Mouse (Mus musculus) heart, embryonic 14.5 days (tissue): ENCODE results near the gene Irf2bp1. TPM values are rescaled to one million over a fixed set of nuclear protein-coding genes. Genes with fewer than 3 reads are reported as not detected.

Experiments used
- ATAC-seq: fragments of 200-750 bp; cut with Nextera tagmentation; 2 replicates; pipeline ENCODE4 v1.8.0; 2017; ENCODE audit warnings: low read depth, moderate TSS enrichment; ENCODE audit not compliant: insufficient number of reproducible peaks, insufficient read depth, low FRiP score
- H3K27ac ChIP-seq, 2 experiments: fragments of 200-500 bp in 1 of 2; fragments of 300-500 bp in 1 of 2; sonication (generic) in 1 of 2; replicated peaks in 1 of 2; 2 replicates each; pipeline ENCODE4 v1.5.1; 2012 to 2014; ENCODE audit warnings: low read depth in 2 of 2, low read length in 2 of 2, control low read depth in 1 of 2, mild to moderate bottlenecking in 1 of 2, mixed read lengths in 1 of 2; ENCODE audit not compliant: control insufficient read depth in 1 of 2, insufficient read depth in 1 of 2
- H3K27me3 ChIP-seq: fragments of 300-500 bp; sonication (generic); 2 replicates; pipeline ENCODE4 v1.6.1; 2014; ENCODE audit warnings: mild to moderate bottlenecking, low read length, control low read depth; ENCODE audit not compliant: control insufficient read depth, insufficient read depth
- H3K36me3 ChIP-seq: fragments of 300-500 bp; sonication (generic); 2 replicates; pipeline ENCODE4 v1.6.1; 2014; ENCODE audit warnings: mild to moderate bottlenecking, control low read depth, low read length, mixed read lengths; ENCODE audit not compliant: control insufficient read depth, insufficient read depth
- H3K4me1 ChIP-seq, 2 experiments: fragments of 200-500 bp in 1 of 2; fragments of 300-500 bp in 1 of 2; sonication (generic) in 1 of 2; 2 replicates each; pipeline ENCODE4 v1.6.1; 2012 to 2014; ENCODE audit warnings: low read length in 2 of 2, control low read depth in 1 of 2, mixed read lengths in 1 of 2; ENCODE audit not compliant: control insufficient read depth in 2 of 2, insufficient read depth in 2 of 2
- H3K4me2 ChIP-seq: fragments of 300-500 bp; sonication (generic); 2 replicates; pipeline ENCODE4 v1.6.1; 2014; ENCODE audit warnings: mild to moderate bottlenecking, low read length
- H3K4me3 ChIP-seq, 2 experiments: fragments of 200-500 bp in 1 of 2; fragments of 300-500 bp in 1 of 2; sonication (generic) in 1 of 2; 2 replicates each; pipeline ENCODE4 v1.5.1; 2012 to 2014; ENCODE audit warnings: low read length in 2 of 2, mild to moderate bottlenecking in 2 of 2, control low read depth in 1 of 2, low read depth in 1 of 2, moderate library complexity in 1 of 2; ENCODE audit not compliant: control insufficient read depth in 1 of 2, insufficient read depth in 1 of 2
- H3K9ac ChIP-seq: fragments of 300-500 bp; sonication (generic); 2 replicates; pipeline ENCODE4 v1.6.1; 2014; ENCODE audit warnings: mild to moderate bottlenecking, low read length
- H3K9me3 ChIP-seq: fragments of 300-500 bp; sonication (generic); 2 replicates; pipeline ENCODE4 v1.6.1; 2016; ENCODE audit warnings: low read length, control low read depth; ENCODE audit not compliant: control insufficient read depth
- WGBS: fragments of 180-500 bp; shearing (Covaris S2); extraction: QIAGEN DNeasy Blood & Tissue Kit; methylation state at CpG from one replicate; pipeline ENCODE4 v1.1.7; 2014; 5-methylcytosine and 5-hydroxymethylcytosine counted together
- polyA plus RNA-seq: library from polyadenylated mRNA; unstranded; fragments of >200 nt; fragmentation: Nextera tagmentation; extraction: Ambion mirVana; gene quantifications from 2 replicates; pipeline ENCODE4 v1.2.1, GENCODE M21; 2014

Gene Irf2bp1
- polyA plus RNA-seq, 1 experiment from 2014 or later, result 17.8 TPM

DNA sequence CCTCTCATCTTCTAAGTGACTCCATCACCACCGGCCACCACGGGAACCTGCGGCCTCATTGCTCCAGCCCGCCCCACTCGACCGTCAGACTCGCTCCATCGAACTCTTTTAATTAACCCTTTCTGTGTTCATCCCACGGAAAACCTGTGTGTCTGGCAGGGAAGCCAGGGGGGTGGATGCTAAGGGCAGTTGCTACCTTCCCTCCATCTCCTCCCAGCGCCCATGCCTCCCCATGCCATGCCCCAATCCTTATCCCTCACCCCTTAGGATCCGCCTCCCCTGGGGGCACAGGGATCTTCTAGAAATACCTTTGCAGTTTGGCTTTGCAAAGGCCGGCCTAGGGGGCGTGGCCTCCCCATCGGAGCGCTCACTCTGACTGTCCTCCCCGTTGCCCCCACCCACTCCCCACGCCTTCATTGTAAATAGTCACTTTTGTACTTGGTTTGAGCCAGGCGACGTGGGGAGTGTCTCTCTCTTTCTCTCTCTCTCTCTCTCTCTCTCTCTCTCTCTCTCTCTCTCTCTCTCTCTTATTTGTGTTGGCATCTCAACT lies 40.5 kb upstream of the Irf2bp1 start:
- Histone ChIP-seq H3K4me2 (no peak overlapping the region), H3K9me3 (no peaks in the 10 kb centered on the region), H3K9ac (no peak overlapping the region), H3K27me3 (peaks cover 75% of the 10 kb centered on the region), H3K36me3 (no peaks in the 10 kb centered on the region), H3K4me3 (no peak overlapping the region; a peak in 1 of 4 replicates), H3K27ac (no peak overlapping the region), H3K4me1 (peaks cover 0 to 12% of the 10 kb centered on the region in 2 experiments; a peak in 3 of 4 replicates)
- ATAC-seq, result no peak
- 1% methylated on average over 19 of the region's 19 CpGs for WGBS

- H3K27me3 ChIP-seq, result peaks cover 58% of the 10 kb centered on the region
- no peak overlapping the region for H3K4me3 ChIP-seq
- H3K4me1 ChIP-seq, result peaks cover 0 to 8% of the 10 kb centered on the region in 2 experiments; a peak in 3 of 4 replicates
- no peak overlapping the region for H3K27ac ChIP-seq
- no peak overlapping the region for H3K4me2 ChIP-seq
- 67% methylated on average over 5 of the region's 5 CpGs for WGBS
- H3K9me3 ChIP-seq, result no peaks in the 10 kb centered on the region
- ATAC-seq, result no peak
- H3K9ac ChIP-seq, result no peak overlapping the region
- H3K36me3 ChIP-seq, result no peaks in the 10 kb centered on the region
These were observed 38.5 kb upstream of the Irf2bp1 start for GRCm38 (mm10) chr7:18965312-18965711.

GRCm38 (mm10) chr7:18967603-18968002 lies 36.2 kb upstream of the Irf2bp1 start:
- Histone ChIP-seq H3K27me3 (peaks cover 35% of the 10 kb centered on the region), H3K4me2 (no peak overlapping the region), H3K27ac (no peak overlapping the region), H3K4me1 (peaks cover 0 to 6% of the 10 kb centered on the region in 2 experiments; a peak in 3 of 4 replicates), H3K9me3 (no peaks in the 10 kb centered on the region), H3K4me3 (no peak overlapping the region), H3K36me3 (no peaks in the 10 kb centered on the region), H3K9ac (no peak overlapping the region)
- WGBS, result 12% methylated on average over 8 of the region's 8 CpGs
- no peak for ATAC-seq

- H3K27me3 ChIP-seq, result peaks cover 3% of the 10 kb centered on the region
- no peak overlapping the region for H3K27ac ChIP-seq
- H3K4me1 ChIP-seq, result no peaks in the 10 kb centered on the region
- ATAC-seq, result no peak
- H3K4me3 ChIP-seq, result no peak overlapping the region
- 79% methylated on average over 3 of the region's 3 CpGs for WGBS
- H3K9me3 ChIP-seq, result no peaks in the 10 kb centered on the region
- H3K36me3 ChIP-seq, result no peaks in the 10 kb centered on the region
- H3K9ac ChIP-seq, result no peak overlapping the region
- H3K4me2 ChIP-seq, result no peak overlapping the region
These were observed 32.9 kb upstream of the Irf2bp1 start for GRCm38 (mm10) chr7:18970956-18971355.

DNA sequence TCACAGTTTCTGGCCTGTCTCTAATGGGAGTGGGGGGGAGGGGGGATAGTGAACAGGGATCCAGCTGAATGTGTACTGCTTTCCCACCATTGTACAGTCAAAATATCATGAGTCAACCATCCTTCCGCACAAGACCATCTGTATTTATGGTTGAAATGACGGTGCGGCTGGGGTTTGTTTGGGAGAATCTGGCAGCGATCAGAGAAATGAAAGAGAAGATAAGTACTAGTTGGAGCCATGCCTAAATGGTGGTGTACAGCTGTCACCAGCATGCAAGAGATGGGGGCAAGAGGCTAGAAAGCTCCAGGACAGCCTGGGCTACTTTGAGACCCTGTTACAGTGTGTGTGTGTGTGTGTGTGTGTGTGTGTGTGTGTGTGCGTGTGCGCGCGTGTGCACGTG lies 25.5 kb upstream of the Irf2bp1 start:
- H3K4me3 ChIP-seq, result no peak overlapping the region
- H3K9ac ChIP-seq, result no peak overlapping the region
- ATAC-seq, result no peak
- H3K27me3 ChIP-seq, result no peaks in the 10 kb centered on the region
- no peaks in the 10 kb centered on the region for H3K4me1 ChIP-seq
- no peaks in the 10 kb centered on the region for H3K36me3 ChIP-seq
- no peaks in the 10 kb centered on the region for H3K9me3 ChIP-seq
- H3K4me2 ChIP-seq, result no peak overlapping the region
- 83% methylated on average over 9 of the region's 9 CpGs for WGBS
- H3K27ac ChIP-seq, result no peak overlapping the region

DNA sequence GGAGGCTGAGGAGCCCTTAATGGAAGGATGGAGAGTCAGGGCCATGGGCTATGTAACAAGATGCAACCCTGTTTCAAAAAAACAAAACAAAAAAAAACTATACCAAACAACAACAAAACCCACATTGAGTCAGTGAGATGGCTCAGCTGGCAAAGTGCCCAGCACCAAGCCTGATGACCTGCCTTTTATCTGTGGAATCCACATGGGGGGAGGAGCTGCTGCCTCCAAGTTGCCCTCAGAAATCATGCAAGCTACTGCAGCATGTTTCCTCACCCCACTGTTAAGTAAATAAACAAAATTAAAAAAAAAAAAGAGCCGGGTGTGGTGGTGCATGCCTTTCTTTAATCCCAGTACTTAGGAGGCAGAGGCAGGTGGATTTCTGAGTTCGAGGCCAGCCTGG lies 17.3 kb upstream of the Irf2bp1 start:
- H3K9me3 ChIP-seq, result no peaks in the 10 kb centered on the region
- H3K36me3 ChIP-seq, result no peaks in the 10 kb centered on the region
- H3K27ac ChIP-seq, result no peak overlapping the region
- no peak overlapping the region for H3K4me3 ChIP-seq
- peaks cover 7% of the 10 kb centered on the region; the same call in 1 of the 2 replicates for H3K27me3 ChIP-seq
- no peak overlapping the region for H3K4me2 ChIP-seq
- 46% methylated on average over 2 of the region's 2 CpGs for WGBS
- ATAC-seq, result no peak
- H3K9ac ChIP-seq, result no peak overlapping the region
- H3K4me1 ChIP-seq, result peaks cover 5 to 8% of the 10 kb centered on the region in 2 experiments

DNA sequence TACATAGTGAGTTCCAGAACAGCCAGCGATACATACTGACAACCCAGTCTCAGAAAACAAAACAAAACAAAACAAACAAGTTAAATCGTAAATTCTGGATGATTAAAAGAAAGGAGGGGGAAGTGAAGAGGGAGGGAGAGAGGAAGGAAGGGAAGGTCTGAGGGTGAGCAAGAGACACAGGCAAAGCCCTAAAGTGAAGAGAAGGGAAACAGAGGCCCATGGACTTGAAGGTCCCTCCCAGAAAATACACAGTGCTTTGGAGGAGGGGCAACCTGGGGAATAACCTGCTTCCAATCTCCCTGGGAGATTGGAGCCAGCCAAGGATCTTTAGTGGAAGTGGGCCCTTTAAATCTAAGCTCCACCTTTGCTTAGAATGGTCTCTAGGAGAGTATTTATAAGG lies 16.7 kb upstream of the Irf2bp1 start, which contains the start of gene Nanos2:
TSS of gene Nanos2 (plus strand) at position 301 of the 400 bp plus-strand sequence.
- H3K27ac ChIP-seq, result no peak within 1 kb of the TSS
- H3K9me3 ChIP-seq, result no peaks in the 10 kb centered on the region
- H3K4me2 ChIP-seq, result no peak within 1 kb of the TSS
- ATAC-seq, result no peak
- H3K36me3 ChIP-seq, result no peaks in the 10 kb centered on the region
- H3K9ac ChIP-seq, result no peak within 1 kb of the TSS
- peaks cover 13% of the 10 kb centered on the region for H3K27me3 ChIP-seq
- no peak within 1 kb of the TSS for H3K4me3 ChIP-seq
- peaks cover 5 to 14% of the 10 kb centered on the region in 2 experiments for H3K4me1 ChIP-seq
- WGBS, result 77% methylated on average over 2 of the region's 2 CpGs

DNA sequence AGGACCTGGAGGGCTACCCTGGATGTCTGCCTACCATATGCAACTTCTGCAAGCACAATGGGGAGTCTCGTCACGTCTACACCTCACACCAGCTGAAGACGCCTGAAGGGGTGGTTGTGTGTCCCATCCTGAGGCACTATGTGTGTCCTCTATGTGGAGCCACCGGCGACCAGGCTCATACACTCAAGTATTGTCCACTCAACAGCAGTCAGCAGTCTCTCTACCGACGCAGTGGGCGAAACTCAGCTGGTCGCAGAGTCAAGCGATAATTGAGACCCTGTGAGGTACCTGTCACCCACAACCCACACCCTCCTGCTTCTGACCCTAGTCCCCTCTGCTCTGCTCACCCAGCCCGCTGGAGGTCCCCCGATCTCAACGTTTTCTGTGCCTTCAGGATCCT lies 16.1 kb upstream of the Irf2bp1 start:
- Histone ChIP-seq H3K36me3 (no peaks in the 10 kb centered on the region), H3K4me3 (no peak overlapping the region), H3K4me1 (peaks cover 5 to 18% of the 10 kb centered on the region in 2 experiments), H3K27me3 (peaks cover 19% of the 10 kb centered on the region), H3K27ac (no peak overlapping the region), H3K4me2 (no peak overlapping the region), H3K9me3 (no peaks in the 10 kb centered on the region), H3K9ac (no peak overlapping the region)
- WGBS, result 58% methylated on average over 13 of the region's 13 CpGs
- no peak for ATAC-seq
